Mouse (Mus musculus): Measurements from ENCODE around the gene Dync2li1.

- TF ChIP-seq CTCF (IDR thresholded peaks at IDR 0.05; ENCODE audit: borderline replicate concordance, extremely low read depth, insufficient read depth, insufficient read length) (no peak), POLR2A (IDR thresholded peaks at IDR 0.05; ENCODE audit: borderline replicate concordance, extremely low read depth, insufficient read depth, insufficient read length, poor library complexity, severe bottlenecking) (no peak)
Measured at GRCm38 (mm10) chr17:84607617-84608016, 18.7 kb upstream of the Dync2li1 start.

Data from brain, embryonic 14.5 days (tissue).